Mouse (Mus musculus): ENCODE results near the gene Uck2. TPM values are rescaled to one million over a fixed set of nuclear protein-coding genes. Genes with fewer than 3 reads are reported as not detected.

The Uck2 gene
- polyA plus RNA-seq, 1 experiment from 2014 or later: 70.1 TPM

GRCm38 (mm10) chr1:167222382-167223010 is 62.6 kb downstream of the Uck2 start:
- no peak overlapping the region for H3K4me2 ChIP-seq (replicated peaks)
- 87% methylated on average over 9 of the region's 9 CpGs for WGBS
- no peak for ATAC-seq
- H3K36me3 ChIP-seq: peaks cover 39% of the 10 kb centered on the region
- H3K9me3 ChIP-seq: no peaks in the 10 kb centered on the region
- H3K4me3 ChIP-seq (replicated peaks): no peak overlapping the region
- H3K27ac ChIP-seq: no peak overlapping the region
- H3K9ac ChIP-seq (replicated peaks): no peak overlapping the region
- H3K4me1 ChIP-seq (replicated peaks): no peaks in the 10 kb centered on the region; the same call in 1 of the 2 replicates
- no peaks in the 10 kb centered on the region for H3K27me3 ChIP-seq

GRCm38 (mm10) chr1:167220303-167221174 is 64.6 kb downstream of the Uck2 start:
- no peak overlapping the region for H3K9ac ChIP-seq (replicated peaks)
- H3K9me3 ChIP-seq: no peaks in the 10 kb centered on the region
- no peaks in the 10 kb centered on the region for H3K27me3 ChIP-seq
- H3K4me3 ChIP-seq (replicated peaks): no peak overlapping the region
- peaks cover 19% of the 10 kb centered on the region for H3K36me3 ChIP-seq
- no peaks in the 10 kb centered on the region; the same call in 1 of the 2 replicates for H3K4me1 ChIP-seq (replicated peaks)
- 4% methylated on average over 5 of the region's 5 CpGs for WGBS
- H3K27ac ChIP-seq: no peak overlapping the region
- ATAC-seq: peak; percentile 78
- no peak overlapping the region; the same call in 1 of the 2 replicates for H3K4me2 ChIP-seq (replicated peaks)

GRCm38 (mm10) chr1:167215460-167215859 is 69.7 kb downstream of the Uck2 start:
- no peak for ATAC-seq
- no peak overlapping the region for H3K4me2 ChIP-seq (replicated peaks)
- no peaks in the 10 kb centered on the region for H3K27me3 ChIP-seq
- no peak overlapping the region for H3K27ac ChIP-seq
- no peak overlapping the region for H3K9ac ChIP-seq (replicated peaks)
- no peaks in the 10 kb centered on the region for H3K9me3 ChIP-seq
- H3K4me1 ChIP-seq (replicated peaks): no peaks in the 10 kb centered on the region
- 85% methylated on average over 3 of the region's 3 CpGs for WGBS
- no peaks in the 10 kb centered on the region for H3K36me3 ChIP-seq
- no peak overlapping the region for H3K4me3 ChIP-seq (replicated peaks)

GRCm38 (mm10) chr1:167212710-167213109 is 72.4 kb downstream of the Uck2 start:
- Histone ChIP-seq H3K36me3 (no peaks in the 10 kb centered on the region), H3K4me1 (replicated peaks) (0 out of 2 replicates have a peak, but pooled peaks cover 8% of the 10 kb centered on the region), H3K9ac (replicated peaks) (no peak overlapping the region), H3K27me3 (no peaks in the 10 kb centered on the region), H3K4me2 (replicated peaks) (no peak overlapping the region), H3K27ac (no peak overlapping the region), H3K4me3 (replicated peaks) (no peak overlapping the region), H3K9me3 (no peaks in the 10 kb centered on the region)
- peak; percentile 21; the same call in 1 of the 2 replicates for ATAC-seq
- 100% methylated on average over 1 of the region's 1 CpGs for WGBS

GRCm38 (mm10) chr1:167211979-167212614 is 73.0 kb downstream of the Uck2 start:
- WGBS: 26% methylated on average over 7 of the region's 7 CpGs
- Histone ChIP-seq H3K4me2 (replicated peaks) (0 out of 2 replicates have a peak overlapping the region, but pooled peaks have one; percentile 20), H3K9ac (replicated peaks) (no peak overlapping the region), H3K27ac (0 out of 2 replicates have a peak overlapping the region, but pooled peaks have one; percentile 30), H3K4me3 (replicated peaks) (no peak overlapping the region), H3K27me3 (no peaks in the 10 kb centered on the region), H3K4me1 (replicated peaks) (0 out of 2 replicates have a peak, but pooled peaks cover 8% of the 10 kb centered on the region), H3K9me3 (no peaks in the 10 kb centered on the region), H3K36me3 (no peaks in the 10 kb centered on the region)
- ATAC-seq: peak; percentile 80

GRCm38 (mm10) chr1:167208816-167209215 is 76.3 kb downstream of the Uck2 start:
- peak; percentile 39; the same call in 1 of the 2 replicates for ATAC-seq
- Histone ChIP-seq H3K27ac (peak overlapping the region; percentile 72), H3K4me2 (replicated peaks) (no peak overlapping the region), H3K27me3 (no peaks in the 10 kb centered on the region), H3K9ac (replicated peaks) (no peak overlapping the region), H3K4me1 (replicated peaks) (0 out of 2 replicates have a peak, but pooled peaks cover 8% of the 10 kb centered on the region), H3K4me3 (replicated peaks) (no peak overlapping the region), H3K36me3 (no peaks in the 10 kb centered on the region), H3K9me3 (no peaks in the 10 kb centered on the region)
- 14% methylated on average over 4 of the region's 4 CpGs for WGBS

- no peak overlapping the region for H3K27ac ChIP-seq
- ATAC-seq: no peak
These were observed 79.9 kb downstream of the Uck2 start for GRCm38 (mm10) chr1:167205177-167205750.

GRCm38 (mm10) chr1:167204421-167204820 is 80.7 kb downstream of the Uck2 start:
- Histone ChIP-seq H3K36me3 (no peaks in the 10 kb centered on the region), H3K27me3 (no peaks in the 10 kb centered on the region), H3K4me1 (replicated peaks) (0 out of 2 replicates have a peak, but pooled peaks cover 8% of the 10 kb centered on the region), H3K4me3 (replicated peaks) (no peak overlapping the region), H3K9ac (replicated peaks) (no peak overlapping the region), H3K27ac (no peak overlapping the region), H3K4me2 (replicated peaks) (no peak overlapping the region), H3K9me3 (no peaks in the 10 kb centered on the region)
- no peak for ATAC-seq
- 94% methylated on average over 1 of the region's 1 CpGs for WGBS

More at GRCm38 (mm10) chr1:167205177-167205750, 79.9 kb downstream of the Uck2 start:
- Histone ChIP-seq H3K4me1 (replicated peaks) (0 out of 2 replicates have a peak, but pooled peaks cover 8% of the 10 kb centered on the region), H3K4me2 (replicated peaks) (no peak overlapping the region), H3K4me3 (replicated peaks) (no peak overlapping the region), H3K9me3 (no peaks in the 10 kb centered on the region), H3K9ac (replicated peaks) (no peak overlapping the region), H3K36me3 (no peaks in the 10 kb centered on the region), H3K27me3 (no peaks in the 10 kb centered on the region)
- 83% methylated on average over 8 of the region's 8 CpGs for WGBS

GRCm38 (mm10) chr1:167194766-167195165 is 90.4 kb downstream of the Uck2 start:
- Histone ChIP-seq H3K4me3 (replicated peaks) (no peak overlapping the region), H3K27me3 (no peaks in the 10 kb centered on the region), H3K9me3 (no peaks in the 10 kb centered on the region), H3K36me3 (no peaks in the 10 kb centered on the region), H3K4me2 (replicated peaks) (no peak overlapping the region), H3K4me1 (replicated peaks) (0 out of 2 replicates have a peak, but pooled peaks cover 3% of the 10 kb centered on the region), H3K27ac (peak overlapping the region; percentile 51), H3K9ac (replicated peaks) (no peak overlapping the region)
- ATAC-seq: peak; percentile 83
- 49% methylated on average over 8 of the region's 8 CpGs for WGBS

GRCm38 (mm10) chr1:167187791-167188190 is 97.3 kb downstream of the Uck2 start:
- no peak for ATAC-seq
- Histone ChIP-seq H3K4me2 (replicated peaks) (no peak overlapping the region), H3K4me3 (replicated peaks) (no peak overlapping the region), H3K9me3 (no peaks in the 10 kb centered on the region), H3K4me1 (replicated peaks) (peaks cover 5% of the 10 kb centered on the region), H3K27me3 (no peaks in the 10 kb centered on the region), H3K36me3 (no peaks in the 10 kb centered on the region), H3K9ac (replicated peaks) (no peak overlapping the region), H3K27ac (no peak overlapping the region)
- WGBS: 44% methylated on average over 5 of the region's 5 CpGs

GRCm38 (mm10) chr1:167181919-167182616 is 103.1 kb downstream of the Uck2 start:
- peak; percentile 96 for ATAC-seq
- 22% methylated on average over 9 of the region's 9 CpGs for WGBS
- H3K27ac ChIP-seq: peak overlapping the region; percentile 75
- no peak overlapping the region for H3K4me2 ChIP-seq (replicated peaks)
- peaks cover 12% of the 10 kb centered on the region for H3K4me1 ChIP-seq (replicated peaks)
- H3K9me3 ChIP-seq: no peaks in the 10 kb centered on the region
- no peak overlapping the region for H3K4me3 ChIP-seq (replicated peaks)
- H3K36me3 ChIP-seq: no peaks in the 10 kb centered on the region
- no peaks in the 10 kb centered on the region for H3K27me3 ChIP-seq
- no peak overlapping the region; the same call in 1 of the 2 replicates for H3K9ac ChIP-seq (replicated peaks)

Measured in midbrain, embryonic 13.5 days (tissue).